Mouse (Mus musculus) ES-Bruce4 (cell line): Measurements from ENCODE around the gene Wls. TPM values are rescaled to one million over a fixed set of nuclear protein-coding genes. Genes with fewer than 3 reads are reported as not detected.

Experiments used
- H3K27ac ChIP-seq: 2 replicates; pipeline ENCODE4 v1.5.1; 2012; ENCODE audit warnings: low read length, inconsistent platforms; ENCODE audit not compliant: insufficient read depth
- H3K27me3 ChIP-seq: 2 replicates; pipeline ENCODE4 v1.6.1; 2012; ENCODE audit warnings: mild to moderate bottlenecking, low read length, inconsistent platforms; ENCODE audit not compliant: control insufficient read depth, poor library complexity, insufficient read depth, severe bottlenecking
- H3K36me3 ChIP-seq: 2 replicates; pipeline ENCODE4 v1.6.1; 2012; ENCODE audit warnings: inconsistent platforms, mild to moderate bottlenecking, low read length, moderate library complexity; ENCODE audit not compliant: control insufficient read depth, poor library complexity, insufficient read depth, severe bottlenecking
- H3K4me1 ChIP-seq: one replicate; pipeline ENCODE4 v1.8.1; 2011; ENCODE audit warnings: low read length; ENCODE audit not compliant: control insufficient read depth, insufficient read depth
- H3K4me3 ChIP-seq: 2 replicates; pipeline ENCODE4 v1.5.1; 2011; ENCODE audit warnings: low read depth, mild to moderate bottlenecking, low read length
- H3K9ac ChIP-seq: 2 replicates; pipeline ENCODE4 v1.6.1; 2012; ENCODE audit warnings: low read depth, mild to moderate bottlenecking, inconsistent platforms; ENCODE audit not compliant: poor library complexity, severe bottlenecking
- H3K9me3 ChIP-seq: replicated peaks from 2 replicates; pipeline ENCODE4 v1.6.1; 2012; ENCODE audit warnings: mild to moderate bottlenecking, low read length, inconsistent platforms; ENCODE audit not compliant: control insufficient read depth, poor library complexity, insufficient read depth, severe bottlenecking
- CTCF ChIP-seq: IDR thresholded peaks from one replicate; pipeline ENCODE4 v1.8.1; 2011; ENCODE audit warnings: low read depth, low read length
- EP300 ChIP-seq: IDR thresholded peaks from 2 replicates; pipeline ENCODE4 v1.6.1; 2011; ENCODE audit warnings: low read depth, low read length; ENCODE audit not compliant: insufficient read depth
- POLR2A ChIP-seq: IDR thresholded peaks from one replicate; pipeline ENCODE4 v1.8.1; 2011; ENCODE audit warnings: low read length; ENCODE audit not compliant: insufficient read depth
- polyA plus RNA-seq: library from polyadenylated mRNA; stranded (reverse); fragments of >200 nt; gene quantifications from 2 replicates; pipeline ENCODE4 v1.2.4, GENCODE M21; 2011; ENCODE audit warnings: low read depth; ENCODE audit not compliant: missing spikeins, insufficient read depth, insufficient read length

The Wls gene
- polyA plus RNA-seq, 1 experiment: 52.4 TPM

- Histone ChIP-seq H3K9me3 (no peaks in the 10 kb centered on the region), H3K9ac (no peak overlapping the region), H3K4me3 (no peak overlapping the region), H3K36me3 (no peaks in the 10 kb centered on the region), H3K27ac (no peak overlapping the region), H3K27me3 (0 out of 2 replicates have a peak, but pooled peaks cover 1% of the 10 kb centered on the region), H3K4me1 (peaks cover 3% of the 10 kb centered on the region)
- no peak for TF ChIP-seq CTCF
- TF ChIP-seq POLR2A: no peak
- TF ChIP-seq EP300: no peak
Observed at GRCm38 (mm10) chr3:159843135-159843534, 3.7 kb downstream of the Wls start.

GRCm38 (mm10) chr3:159847410-159848016 lies 8.0 kb downstream of the Wls start:
- no peak for TF ChIP-seq EP300
- no peak for TF ChIP-seq CTCF
- no peak for TF ChIP-seq POLR2A
- H3K27ac ChIP-seq: no peak overlapping the region

GRCm38 (mm10) chr3:159848156-159848555 lies 8.7 kb downstream of the Wls start:
- TF ChIP-seq EP300: no peak
- no peak for TF ChIP-seq POLR2A
- no peak for TF ChIP-seq CTCF
- Histone ChIP-seq H3K4me3 (no peak overlapping the region), H3K36me3 (no peaks in the 10 kb centered on the region), H3K27ac (no peak overlapping the region), H3K9ac (no peak overlapping the region), H3K9me3 (no peaks in the 10 kb centered on the region), H3K27me3 (no peaks in the 10 kb centered on the region), H3K4me1 (peaks cover 3% of the 10 kb centered on the region)

More at GRCm38 (mm10) chr3:159847410-159848016, 8.0 kb downstream of the Wls start:
- no peak overlapping the region for H3K9ac ChIP-seq
- no peak overlapping the region for H3K4me3 ChIP-seq
- H3K36me3 ChIP-seq: no peaks in the 10 kb centered on the region
- no peaks in the 10 kb centered on the region for H3K9me3 ChIP-seq
- peaks cover 3% of the 10 kb centered on the region for H3K4me1 ChIP-seq
- H3K27me3 ChIP-seq: no peaks in the 10 kb centered on the region

GRCm38 (mm10) chr3:159851476-159851875 lies 12.0 kb downstream of the Wls start:
- Histone ChIP-seq H3K4me3 (no peak overlapping the region), H3K4me1 (peaks cover 3% of the 10 kb centered on the region), H3K9me3 (no peaks in the 10 kb centered on the region), H3K9ac (no peak overlapping the region), H3K27ac (no peak overlapping the region), H3K27me3 (no peaks in the 10 kb centered on the region), H3K36me3 (no peaks in the 10 kb centered on the region)
- TF ChIP-seq EP300: no peak
- no peak for TF ChIP-seq POLR2A
- TF ChIP-seq CTCF: no peak

- Histone ChIP-seq H3K4me1 (peaks cover 3% of the 10 kb centered on the region), H3K9ac (no peak overlapping the region), H3K27ac (no peak overlapping the region), H3K9me3 (no peaks in the 10 kb centered on the region), H3K4me3 (no peak overlapping the region), H3K36me3 (no peaks in the 10 kb centered on the region), H3K27me3 (no peaks in the 10 kb centered on the region)
- no peak for TF ChIP-seq EP300
- TF ChIP-seq CTCF: no peak
- TF ChIP-seq POLR2A: no peak
Observed at GRCm38 (mm10) chr3:159851980-159852379, 12.5 kb downstream of the Wls start.

GRCm38 (mm10) chr3:159857112-159857511 lies 17.6 kb downstream of the Wls start:
- no peak for TF ChIP-seq EP300
- TF ChIP-seq POLR2A: no peak
- no peak for TF ChIP-seq CTCF
- H3K4me1 ChIP-seq: no peaks in the 10 kb centered on the region
- no peak overlapping the region for H3K4me3 ChIP-seq
- H3K27me3 ChIP-seq: no peaks in the 10 kb centered on the region
- H3K27ac ChIP-seq: no peak overlapping the region
- H3K9ac ChIP-seq: no peak overlapping the region
- no peaks in the 10 kb centered on the region for H3K36me3 ChIP-seq
- H3K9me3 ChIP-seq: no peaks in the 10 kb centered on the region
